Mouse (Mus musculus) splenic B cell, adult 2 months (primary cell): ENCODE measurements around the gene Klhl2.

Experiments
- DNase-seq: peaks from one replicate; pipeline ENCODE4 v3.0.0-alpha.2; 2011; ENCODE audit warnings: low read depth, low spot score
- H3K27me3 ChIP-seq: 2 replicates; pipeline ENCODE4 v1.6.1; 2012; ENCODE audit warnings: mild to moderate bottlenecking, low read length, moderate library complexity, mixed read lengths; ENCODE audit not compliant: control insufficient read depth, poor library complexity, insufficient read depth, severe bottlenecking
- H3K36me3 ChIP-seq: 2 replicates; pipeline ENCODE4 v1.6.1; 2012; ENCODE audit warnings: mild to moderate bottlenecking, low read length, moderate library complexity, mixed read lengths; ENCODE audit not compliant: control insufficient read depth, poor library complexity, insufficient read depth, severe bottlenecking

Klhl2 gene

DNA sequence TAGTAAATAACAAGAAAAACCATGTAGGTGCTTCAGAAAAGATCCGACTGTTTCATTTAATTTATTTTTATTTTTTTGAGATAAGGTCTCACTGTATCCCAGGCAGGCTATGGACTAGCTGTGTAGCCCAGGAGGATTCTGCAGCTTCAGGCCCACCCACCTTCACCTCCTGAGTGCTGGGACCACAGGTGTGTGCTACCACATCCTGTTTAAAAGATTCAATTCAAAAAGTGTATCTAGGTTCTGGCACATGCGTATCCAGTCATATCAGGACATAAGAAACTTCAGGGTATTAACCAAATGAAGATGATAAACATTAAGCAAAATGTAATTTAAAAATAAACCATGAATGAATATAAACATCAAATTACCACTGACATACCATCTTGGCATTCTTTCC, 126.6 kb downstream of the Klhl2 start:
- Histone ChIP-seq H3K27me3 (no peaks in the 10 kb centered on the region), H3K36me3 (peaks cover 14% of the 10 kb centered on the region)
- DNase-seq: no peak

GRCm38 (mm10) chr8:64717868-64718267, 131.9 kb downstream of the Klhl2 start:
- no peak for DNase-seq
- peaks cover 9% of the 10 kb centered on the region; the same call in 1 of the 2 replicates for H3K36me3 ChIP-seq
- no peaks in the 10 kb centered on the region for H3K27me3 ChIP-seq

DNA sequence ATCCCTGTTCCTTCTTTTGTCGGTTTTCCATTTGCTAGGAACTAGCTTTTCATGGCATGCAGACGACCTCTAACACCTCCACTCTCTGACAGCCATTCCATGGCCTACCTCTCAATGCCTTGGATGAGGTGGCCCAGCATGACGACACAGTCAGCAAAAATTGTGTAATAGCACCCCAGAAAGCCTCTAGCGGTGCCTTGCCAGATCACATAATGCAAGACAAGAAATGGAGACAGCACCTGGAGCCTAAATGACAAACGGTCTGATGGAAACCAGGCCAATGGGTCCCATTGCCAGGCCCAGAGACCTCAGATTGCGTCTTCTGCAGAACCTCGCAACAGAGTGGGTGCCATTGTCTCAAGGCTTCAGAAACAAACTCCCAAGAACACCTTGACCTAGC, 137.3 kb downstream of the Klhl2 start:
- no peak for DNase-seq
- no peaks in the 10 kb centered on the region for H3K27me3 ChIP-seq
- no peaks in the 10 kb centered on the region for H3K36me3 ChIP-seq

DNA sequence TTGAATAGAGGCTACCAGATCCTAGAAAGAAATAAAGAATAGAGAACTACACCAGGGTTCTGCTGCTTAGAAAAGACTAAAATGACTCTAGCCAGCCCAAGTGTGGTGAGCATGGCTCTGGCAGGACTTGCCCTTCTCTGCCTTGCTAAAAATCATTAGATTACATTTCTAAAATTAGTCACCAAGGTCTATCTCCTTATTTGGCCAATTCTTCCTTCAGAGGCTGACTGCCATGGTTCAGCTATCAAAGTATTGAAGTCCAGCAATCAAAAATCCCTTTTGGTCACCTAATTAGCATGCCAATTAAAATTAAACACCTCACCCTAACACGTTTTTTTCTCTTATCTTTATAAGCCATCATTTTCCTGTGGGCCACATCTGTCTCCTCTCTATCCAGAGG, 138.3 kb downstream of the Klhl2 start:
- H3K27me3 ChIP-seq: no peaks in the 10 kb centered on the region
- H3K36me3 ChIP-seq: no peaks in the 10 kb centered on the region
- no peak for DNase-seq

DNA sequence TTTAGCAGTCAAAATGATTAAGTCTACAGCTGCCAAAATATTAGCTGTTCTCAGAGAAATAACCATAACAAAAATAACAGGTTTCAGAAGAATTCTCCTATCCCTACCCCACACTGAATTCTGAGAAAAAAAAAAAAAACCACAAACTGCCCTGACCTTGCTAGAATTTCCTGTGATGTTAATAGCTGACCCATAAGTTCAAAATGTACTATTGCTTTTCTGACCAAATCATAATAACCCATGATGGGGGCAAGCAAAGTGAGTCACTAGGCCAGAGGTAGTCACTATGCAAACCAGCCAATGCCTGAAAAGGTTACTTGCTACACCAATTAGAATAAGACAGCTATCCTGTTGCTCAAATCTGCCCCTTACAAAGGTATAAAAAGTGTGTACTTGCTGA, 142.3 kb downstream of the Klhl2 start:
- no peak for DNase-seq
- no peaks in the 10 kb centered on the region for H3K36me3 ChIP-seq
- no peaks in the 10 kb centered on the region for H3K27me3 ChIP-seq

GRCm38 (mm10) chr8:64703191-64703590, 146.6 kb downstream of the Klhl2 start:
- Histone ChIP-seq H3K36me3 (no peaks in the 10 kb centered on the region), H3K27me3 (no peaks in the 10 kb centered on the region)
- no peak for DNase-seq

DNA sequence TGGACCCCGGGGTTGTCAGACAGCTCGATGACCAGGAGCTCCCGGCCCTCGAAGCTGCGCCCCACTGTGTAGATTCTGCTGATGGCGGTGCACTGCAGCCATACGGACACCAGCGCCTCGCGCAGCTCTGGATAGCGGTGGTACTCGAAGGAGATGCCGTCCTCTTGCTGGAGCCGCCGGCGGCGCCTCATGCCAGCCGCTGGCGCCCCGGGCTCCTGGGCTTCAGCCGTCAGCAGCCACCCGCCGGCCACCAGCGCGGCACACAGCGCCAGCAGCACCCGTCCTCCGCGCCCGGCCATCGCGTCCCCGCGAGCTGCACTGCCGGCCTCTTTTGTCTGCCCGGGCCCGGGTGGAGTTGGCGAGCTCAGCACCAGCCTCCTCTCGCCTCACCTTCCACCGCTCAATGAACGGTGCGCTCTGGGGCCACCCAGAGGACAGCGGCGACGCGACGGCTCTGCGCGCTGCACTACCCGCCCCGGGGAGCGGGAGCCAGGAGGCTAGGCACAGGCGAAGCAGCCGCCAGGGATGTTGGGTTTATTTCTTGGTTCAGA, 157.1 kb downstream of the Klhl2 start, which contains the start of gene Cpe:
Gene Cpe (minus strand): TSS at position 404 of the 551 bp plus-strand sequence.
- Histone ChIP-seq H3K36me3 (no peaks in the 10 kb centered on the region), H3K27me3 (0 out of 2 replicates have a peak, but pooled peaks cover 2% of the 10 kb centered on the region)
- DNase-seq: no peak

GRCm38 (mm10) chr8:64691591-64692401, 158.0 kb downstream of the Klhl2 start:
- 0 out of 2 replicates have a peak, but pooled peaks cover 2% of the 10 kb centered on the region for H3K27me3 ChIP-seq
- no peaks in the 10 kb centered on the region for H3K36me3 ChIP-seq
- DNase-seq: no peak

GRCm38 (mm10) chr8:64690845-64691244, 159.0 kb downstream of the Klhl2 start:
- Histone ChIP-seq H3K36me3 (no peaks in the 10 kb centered on the region), H3K27me3 (0 out of 2 replicates have a peak, but pooled peaks cover 2% of the 10 kb centered on the region)
- no peak for DNase-seq

DNA sequence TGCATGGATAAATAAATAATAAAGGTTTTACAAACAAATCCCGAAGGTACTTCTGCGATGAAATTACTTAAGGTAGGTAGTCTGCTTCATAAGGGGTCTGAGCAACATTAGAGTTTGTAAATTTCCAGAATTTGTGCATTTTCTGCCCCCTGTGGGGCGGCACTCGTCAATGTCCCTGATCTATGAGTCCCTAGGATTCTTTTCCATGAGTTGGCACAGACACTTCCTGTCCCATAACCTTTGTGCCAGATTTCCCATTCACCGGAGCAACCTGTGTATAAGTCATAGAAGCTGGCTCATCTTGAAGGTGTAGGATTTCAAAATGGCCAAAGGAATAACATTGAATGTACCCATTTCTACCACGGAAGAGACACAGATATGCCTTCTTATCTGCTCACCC, 159.5 kb downstream of the Klhl2 start:
- DNase-seq: no peak
- H3K27me3 ChIP-seq: 0 out of 2 replicates have a peak, but pooled peaks cover 2% of the 10 kb centered on the region
- no peaks in the 10 kb centered on the region for H3K36me3 ChIP-seq
